Comparison of ENCODE assay signal across 8 mouse cellular contexts in the genomic region with DNA sequence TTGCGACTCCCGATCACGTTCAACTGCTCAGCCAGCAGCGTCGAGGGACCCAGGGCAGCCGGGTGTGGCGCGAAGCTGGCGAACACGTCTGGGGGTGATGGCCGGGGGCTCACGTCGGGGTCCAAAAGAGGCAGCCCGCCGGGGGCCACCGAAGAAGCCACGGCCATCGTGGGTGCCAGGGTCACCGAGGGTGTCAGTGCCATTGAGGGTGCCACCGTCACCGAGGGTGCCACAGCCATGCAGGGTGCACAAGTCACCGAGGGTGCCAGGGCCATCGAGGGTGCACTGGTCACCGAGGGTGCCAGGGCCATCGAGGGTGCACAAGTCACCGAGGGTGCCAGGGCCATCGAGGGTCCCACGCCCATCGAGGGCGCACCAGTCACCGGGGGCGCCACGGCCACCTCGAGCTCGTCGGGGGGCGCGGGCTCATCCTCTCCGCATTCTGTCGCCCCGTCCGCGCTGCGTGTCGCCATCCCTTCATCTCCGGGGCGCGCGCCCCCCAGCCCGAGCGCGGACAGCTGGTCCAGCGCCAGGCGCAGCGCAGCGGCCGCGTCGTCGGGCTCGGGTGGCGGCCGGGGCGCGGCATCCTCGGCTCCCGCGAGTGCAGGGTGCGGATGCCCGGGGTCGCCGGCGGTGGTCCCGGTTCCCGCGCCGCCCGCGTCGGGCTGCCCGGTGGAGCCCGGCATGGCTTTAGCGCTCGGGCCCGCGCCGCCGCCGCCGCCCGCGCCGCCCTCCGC. TPM values are rescaled to one million over a fixed set of nuclear protein-coding genes. Genes with fewer than 3 reads are reported as not detected.
DNase-seq lines count a peak whose midpoint lies in the region; ATAC-seq lines count a peak whose summit lies in the region.

No protein-coding gene starts in this region.

- under 1% methylated on average over 86 of the region's 94 CpGs for WGBS in kidney, embryonic 15.5 days
- WGBS in forebrain, embryonic 12.5 days, result under 1% methylated on average over 77 of the region's 94 CpGs
- under 1% methylated on average over 78 of the region's 94 CpGs for WGBS in limb, embryonic 13.5 days
- under 1% methylated on average over 79 of the region's 94 CpGs for WGBS in neural tube, embryonic 13.5 days

- peaks cover 49% of the 10 kb centered on the region for H3K4me1 ChIP-seq in kidney, embryonic 15.5 days
- H3K4me1 ChIP-seq in forebrain, embryonic 12.5 days, result peaks cover 36% of the 10 kb centered on the region
- peaks cover 41% of the 10 kb centered on the region for H3K4me1 ChIP-seq in limb, embryonic 13.5 days
- H3K4me1 ChIP-seq in neural tube, embryonic 13.5 days (replicated peaks), result peaks cover 45% of the 10 kb centered on the region

- ATAC-seq in kidney, embryonic 15.5 days (replicated peaks; ENCODE audit: low FRiP score), result peak; percentile 1
- ATAC-seq in forebrain, embryonic 12.5 days (ENCODE audit: low FRiP score), result no peak
- 0 out of 2 replicates have a peak, but pooled peaks have one; percentile 0 for ATAC-seq in limb, embryonic 13.5 days (ENCODE audit: low FRiP score, low read depth)
- no peak; the same call in 1 of the 2 replicates for ATAC-seq in neural tube, embryonic 13.5 days (ENCODE audit: low read depth)

- H3K4me3 ChIP-seq in kidney, embryonic 15.5 days (replicated peaks), result peak overlapping the region; percentile 74
- H3K4me3 ChIP-seq in forebrain, embryonic 12.5 days (replicated peaks), result peak overlapping the region; percentile 98
- H3K4me3 ChIP-seq in limb, embryonic 13.5 days, result peak overlapping the region; percentile 97
- H3K4me3 ChIP-seq in neural tube, embryonic 13.5 days, result peak overlapping the region; percentile 99

- H3K27ac ChIP-seq in kidney, embryonic 15.5 days, result peak overlapping the region; percentile 91
- peak overlapping the region; percentile 97 for H3K27ac ChIP-seq in forebrain, embryonic 12.5 days
- H3K27ac ChIP-seq in limb, embryonic 13.5 days, result peak overlapping the region; percentile 80
- H3K27ac ChIP-seq in neural tube, embryonic 13.5 days (replicated peaks), result peak overlapping the region; percentile 99

- H3K36me3 ChIP-seq in kidney, embryonic 15.5 days, result peaks cover 50% of the 10 kb centered on the region
- peaks cover 48% of the 10 kb centered on the region for H3K36me3 ChIP-seq in forebrain, embryonic 12.5 days (replicated peaks)
- H3K36me3 ChIP-seq in limb, embryonic 13.5 days, result peaks cover 52% of the 10 kb centered on the region
- H3K36me3 ChIP-seq in neural tube, embryonic 13.5 days, result peaks cover 54% of the 10 kb centered on the region

- peak overlapping the region; percentile 88 for H3K4me2 ChIP-seq in kidney, embryonic 15.5 days
- H3K4me2 ChIP-seq in forebrain, embryonic 12.5 days, result peak overlapping the region; percentile 91
- peak overlapping the region; percentile 95 for H3K4me2 ChIP-seq in limb, embryonic 13.5 days (replicated peaks)
- H3K4me2 ChIP-seq in neural tube, embryonic 13.5 days, result peak overlapping the region; percentile 100

- H3K9ac ChIP-seq in kidney, embryonic 15.5 days, result peak overlapping the region; percentile 96
- peak overlapping the region; percentile 100 for H3K9ac ChIP-seq in forebrain, embryonic 12.5 days
- H3K9ac ChIP-seq in limb, embryonic 13.5 days, result peak overlapping the region; percentile 99
- peak overlapping the region; percentile 100 for H3K9ac ChIP-seq in neural tube, embryonic 13.5 days

- H3K27me3 ChIP-seq in kidney, embryonic 15.5 days, result no peaks in the 10 kb centered on the region
- H3K27me3 ChIP-seq in forebrain, embryonic 12.5 days, result no peaks in the 10 kb centered on the region
- no peaks in the 10 kb centered on the region for H3K27me3 ChIP-seq in limb, embryonic 13.5 days
- no peaks in the 10 kb centered on the region for H3K27me3 ChIP-seq in neural tube, embryonic 13.5 days

- no peaks in the 10 kb centered on the region for H3K9me3 ChIP-seq in kidney, embryonic 15.5 days (replicated peaks)
- H3K9me3 ChIP-seq in forebrain, embryonic 12.5 days, result no peaks in the 10 kb centered on the region
- no peaks in the 10 kb centered on the region for H3K9me3 ChIP-seq in limb, embryonic 13.5 days
- H3K9me3 ChIP-seq in neural tube, embryonic 13.5 days, result no peaks in the 10 kb centered on the region

- DNase-seq in kidney, postnatal 14 days, result no peak
- peak; percentile 33 for DNase-seq in Muller cell, postnatal 12 days (ENCODE audit: inconsistent ontology term)
- no peak for DNase-seq in ovary, postnatal 14 days (ENCODE audit: low spot score)
- DNase-seq in ovary, adult 18-20 months (ENCODE audit: low spot score), result no peak

RNA-seq across cellular contexts. Expression of gene Mex3d, which starts 0.6 kb away (rescaled TPM):
- 7.1 and 8.4 TPM in 2 replicates for polyA plus RNA-seq in kidney, embryonic 15.5 days (2015; fragmentation: Nextera tagmentation; extraction: Ambion mirVana)
- polyA plus RNA-seq in forebrain, embryonic 12.5 days (2016; fragmentation: Nextera tagmentation; extraction: Ambion mirVana), result 17.3 and 21.3 TPM in 2 replicates
- polyA plus RNA-seq in limb, embryonic 13.5 days (2015; fragmentation: Nextera tagmentation; extraction: Ambion mirVana), result 9.2 and 9.5 TPM in 2 replicates
- 15.6 and 16.7 TPM in 2 replicates for polyA plus RNA-seq in neural tube, embryonic 13.5 days (2015; fragmentation: Nextera tagmentation; extraction: Ambion mirVana)

RNA-seq across cellular contexts. Expression of gene Mbd3, which starts 12.4 kb away (rescaled TPM):
- polyA plus RNA-seq in kidney, embryonic 15.5 days (2015; fragmentation: Nextera tagmentation; extraction: Ambion mirVana), result 260 and 283 TPM in 2 replicates
- 312 and 327 TPM in 2 replicates for polyA plus RNA-seq in forebrain, embryonic 12.5 days (2016; fragmentation: Nextera tagmentation; extraction: Ambion mirVana)
- polyA plus RNA-seq in limb, embryonic 13.5 days (2015; fragmentation: Nextera tagmentation; extraction: Ambion mirVana), result 276 and 288 TPM in 2 replicates
- polyA plus RNA-seq in neural tube, embryonic 13.5 days (2015; fragmentation: Nextera tagmentation; extraction: Ambion mirVana), result 238 and 241 TPM in 2 replicates

RNA-seq across cellular contexts. Expression of gene Uqcr11, which starts 19.7 kb away (rescaled TPM):
- 790 and 798 TPM in 2 replicates for polyA plus RNA-seq in kidney, embryonic 15.5 days (2015; fragmentation: Nextera tagmentation; extraction: Ambion mirVana)
- polyA plus RNA-seq in forebrain, embryonic 12.5 days (2016; fragmentation: Nextera tagmentation; extraction: Ambion mirVana), result 371 and 400 TPM in 2 replicates
- polyA plus RNA-seq in limb, embryonic 13.5 days (2015; fragmentation: Nextera tagmentation; extraction: Ambion mirVana), result 443 and 459 TPM in 2 replicates
- polyA plus RNA-seq in neural tube, embryonic 13.5 days (2015; fragmentation: Nextera tagmentation; extraction: Ambion mirVana), result 462 and 574 TPM in 2 replicates

RNA-seq across cellular contexts. Expression of gene Plk5, which starts 30.6 kb away (rescaled TPM):
- polyA plus RNA-seq in kidney, embryonic 15.5 days (2015; fragmentation: Nextera tagmentation; extraction: Ambion mirVana), result 0.67 and 0.70 TPM in 2 replicates
- polyA plus RNA-seq in forebrain, embryonic 12.5 days (2016; fragmentation: Nextera tagmentation; extraction: Ambion mirVana), result 0.23 and 0.40 TPM in 2 replicates
- polyA plus RNA-seq in limb, embryonic 13.5 days (2015; fragmentation: Nextera tagmentation; extraction: Ambion mirVana), result 1.2 and 2.2 TPM in 2 replicates
- 1.0 and 1.5 TPM in 2 replicates for polyA plus RNA-seq in neural tube, embryonic 13.5 days (2015; fragmentation: Nextera tagmentation; extraction: Ambion mirVana)

RNA-seq across cellular contexts. Expression of gene Adamtsl5, which starts 38.7 kb away (rescaled TPM):
- polyA plus RNA-seq in kidney, embryonic 15.5 days (2015; fragmentation: Nextera tagmentation; extraction: Ambion mirVana), result 3.6 and 5.2 TPM in 2 replicates
- polyA plus RNA-seq in forebrain, embryonic 12.5 days (2016; fragmentation: Nextera tagmentation; extraction: Ambion mirVana), result 0.17 and 0.55 TPM in 2 replicates
- polyA plus RNA-seq in limb, embryonic 13.5 days (2015; fragmentation: Nextera tagmentation; extraction: Ambion mirVana), result 2.0 and 2.4 TPM in 2 replicates
- 1.6 and 1.8 TPM in 2 replicates for polyA plus RNA-seq in neural tube, embryonic 13.5 days (2015; fragmentation: Nextera tagmentation; extraction: Ambion mirVana)

Comparison
In these comparisons a context has a peak if more than half of its experiments do, and no peak if none do; other contexts are left out.
1. ATAC-seq: peak in kidney, embryonic 15.5 days (single experiment) and limb, embryonic 13.5 days (single experiment); none in forebrain, embryonic 12.5 days (single experiment) and neural tube, embryonic 13.5 days (single experiment).
2. Peak in every context shown above with its lines, with median percentiles within 50 percentile points of each other: H3K27ac ChIP-seq, H3K4me2 ChIP-seq, H3K4me3 ChIP-seq and H3K9ac ChIP-seq.